Mouse (Mus musculus): ENCODE measurements around the gene Palm2. TPM values are rescaled to one million over a fixed set of nuclear protein-coding genes. Genes with fewer than 3 reads are reported as not detected.

Palm2 gene
- polyA plus RNA-seq, 2 experiments, result 2.7 to 5.3 TPM

DNA sequence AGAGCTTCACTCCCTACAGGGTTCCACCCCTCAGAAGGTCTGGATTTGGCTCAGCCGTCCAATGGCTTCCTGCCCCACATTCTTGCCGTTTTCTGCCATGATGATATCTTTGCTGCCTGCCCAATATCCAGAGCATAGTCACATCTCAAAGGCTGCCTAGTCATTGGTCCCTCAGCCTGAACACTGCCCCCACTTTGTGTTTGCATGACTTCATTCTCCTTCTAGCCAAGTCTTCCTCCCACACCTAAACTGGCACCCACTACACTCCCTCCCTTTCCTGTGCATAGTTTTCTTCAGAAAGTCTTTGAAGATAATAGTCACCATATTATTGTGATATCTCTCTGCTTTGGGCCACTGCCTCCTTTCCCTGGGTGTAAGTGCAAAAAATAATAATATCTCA lies 123.1 kb downstream of the Palm2 start:
- no peak for DNase-seq (ENCODE audit: low spot score)
- Histone ChIP-seq H3K27ac (replicated peaks; ENCODE audit: low read depth, low read length) (no peak overlapping the region), H3K4me1 (ENCODE audit: control insufficient read depth, insufficient read depth, low read length) (peaks cover 50% of the 10 kb centered on the region)

GRCm38 (mm10) chr4:57559438-57559837 lies 125.4 kb downstream of the Palm2 start:
- 88% methylated on average over 1 of the region's 1 CpGs for WGBS
- Histone ChIP-seq H3K36me3 (ENCODE audit: control insufficient read depth, insufficient read depth, low read length) (no peaks in the 10 kb centered on the region), H3K9ac (ENCODE audit: low read depth, low read length, severe bottlenecking) (no peak overlapping the region), H3K27me3 (ENCODE audit: control insufficient read depth, insufficient read depth, low read length) (no peaks in the 10 kb centered on the region), H3K4me3 (replicated peaks; ENCODE audit: low read length) (no peak overlapping the region), H3K27ac (replicated peaks; ENCODE audit: low read depth, low read length) (no peak overlapping the region), H3K4me1 (ENCODE audit: control insufficient read depth, insufficient read depth, low read length) (peaks cover 50% of the 10 kb centered on the region), H3K4me2 (replicated peaks; ENCODE audit: low read depth, low read length, severe bottlenecking) (no peak overlapping the region), H3K9me3 (ENCODE audit: control insufficient read depth, low read length) (no peaks in the 10 kb centered on the region)
- ATAC-seq (ENCODE audit: low FRiP score, low read depth) (no peak), DNase-seq (ENCODE audit: low spot score) (no peak)
- no peak for TF ChIP-seq POLR2A (IDR thresholded peaks at IDR 0.05; ENCODE audit: borderline replicate concordance, extremely low read depth, insufficient read depth, insufficient read length)

More for the DNA sequence above, 123.1 kb downstream of the Palm2 start:
- H3K4me3 ChIP-seq (replicated peaks; ENCODE audit: low read length), result no peak overlapping the region
- H3K9ac ChIP-seq (ENCODE audit: low read depth, low read length, severe bottlenecking), result no peak overlapping the region; the same call in 1 of the 2 replicates
- H3K36me3 ChIP-seq (ENCODE audit: control insufficient read depth, insufficient read depth, low read length), result no peaks in the 10 kb centered on the region
- 79% methylated on average over 2 of the region's 2 CpGs for WGBS
- H3K27me3 ChIP-seq (ENCODE audit: control insufficient read depth, insufficient read depth, low read length), result no peaks in the 10 kb centered on the region
- H3K4me2 ChIP-seq (replicated peaks; ENCODE audit: low read depth, low read length, severe bottlenecking), result no peak overlapping the region
- no peak for TF ChIP-seq POLR2A (IDR thresholded peaks at IDR 0.05; ENCODE audit: borderline replicate concordance, extremely low read depth, insufficient read depth, insufficient read length)
- H3K9me3 ChIP-seq (ENCODE audit: control insufficient read depth, low read length), result no peaks in the 10 kb centered on the region
- no peak for ATAC-seq (ENCODE audit: low FRiP score, low read depth)

GRCm38 (mm10) chr4:57560010-57560409 lies 126.0 kb downstream of the Palm2 start:
- ATAC-seq (ENCODE audit: low FRiP score, low read depth), result peak; percentile 79
- DNase-seq (ENCODE audit: low spot score), result peak; percentile 51
- no peak overlapping the region for H3K4me3 ChIP-seq (replicated peaks; ENCODE audit: low read length)
- H3K36me3 ChIP-seq (ENCODE audit: control insufficient read depth, insufficient read depth, low read length), result no peaks in the 10 kb centered on the region
- H3K4me2 ChIP-seq (replicated peaks; ENCODE audit: low read depth, low read length, severe bottlenecking), result no peak overlapping the region
- H3K27ac ChIP-seq (replicated peaks; ENCODE audit: low read depth, low read length), result no peak overlapping the region
- H3K27me3 ChIP-seq (ENCODE audit: control insufficient read depth, insufficient read depth, low read length), result no peaks in the 10 kb centered on the region
- no peaks in the 10 kb centered on the region for H3K9me3 ChIP-seq (ENCODE audit: control insufficient read depth, low read length)
- no peak for TF ChIP-seq POLR2A (IDR thresholded peaks at IDR 0.05; ENCODE audit: borderline replicate concordance, extremely low read depth, insufficient read depth, insufficient read length)
- H3K9ac ChIP-seq (ENCODE audit: low read depth, low read length, severe bottlenecking), result no peak overlapping the region
- WGBS, result 44% methylated on average over 3 of the region's 3 CpGs
- peaks cover 45% of the 10 kb centered on the region for H3K4me1 ChIP-seq (ENCODE audit: control insufficient read depth, insufficient read depth, low read length)

- ATAC-seq (ENCODE audit: low FRiP score, low read depth) (no peak), DNase-seq (ENCODE audit: low spot score) (peak; percentile 72)
- peak overlapping the region; percentile 81 for H3K27ac ChIP-seq (replicated peaks; ENCODE audit: low read depth, low read length)
- H3K9me3 ChIP-seq (ENCODE audit: control insufficient read depth, low read length), result no peaks in the 10 kb centered on the region
- peaks cover 38% of the 10 kb centered on the region for H3K4me1 ChIP-seq (ENCODE audit: control insufficient read depth, insufficient read depth, low read length)
- H3K27me3 ChIP-seq (ENCODE audit: control insufficient read depth, insufficient read depth, low read length), result no peaks in the 10 kb centered on the region
- H3K4me3 ChIP-seq (replicated peaks; ENCODE audit: low read length), result no peak overlapping the region
- no peak overlapping the region for H3K9ac ChIP-seq (ENCODE audit: low read depth, low read length, severe bottlenecking)
- no peak for TF ChIP-seq POLR2A (IDR thresholded peaks at IDR 0.05; ENCODE audit: borderline replicate concordance, extremely low read depth, insufficient read depth, insufficient read length)
- no peak overlapping the region for H3K4me2 ChIP-seq (replicated peaks; ENCODE audit: low read depth, low read length, severe bottlenecking)
- 51% methylated on average over 6 of the region's 6 CpGs for WGBS
- H3K36me3 ChIP-seq (ENCODE audit: control insufficient read depth, insufficient read depth, low read length), result no peaks in the 10 kb centered on the region
Observed at GRCm38 (mm10) chr4:57561055-57561454, 127.0 kb downstream of the Palm2 start.

DNA sequence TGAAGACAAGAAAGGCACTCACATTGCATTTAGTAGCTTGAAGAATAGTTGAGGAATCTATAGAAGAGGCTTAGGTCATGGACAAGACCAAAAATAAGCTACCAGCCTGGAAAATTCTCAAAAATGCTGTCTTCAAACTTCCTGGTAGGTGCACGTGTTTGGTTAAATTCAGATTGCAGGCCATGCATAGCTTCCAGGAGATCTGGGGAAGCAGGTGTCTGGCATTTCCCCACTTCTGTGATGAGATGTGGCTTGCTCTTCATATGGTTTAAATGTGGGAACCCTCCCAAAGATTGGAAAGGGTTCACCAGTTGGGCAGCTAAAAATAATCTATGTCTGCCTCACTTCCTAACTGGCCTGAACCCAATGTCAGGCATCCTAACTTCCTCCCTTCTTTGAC lies 131.2 kb downstream of the Palm2 start:
- Histone ChIP-seq H3K4me2 (replicated peaks; ENCODE audit: low read depth, low read length, severe bottlenecking) (no peak overlapping the region), H3K4me3 (replicated peaks; ENCODE audit: low read length) (no peak overlapping the region), H3K27ac (replicated peaks; ENCODE audit: low read depth, low read length) (no peak overlapping the region), H3K4me1 (ENCODE audit: control insufficient read depth, insufficient read depth, low read length) (peaks cover 41% of the 10 kb centered on the region), H3K9ac (ENCODE audit: low read depth, low read length, severe bottlenecking) (no peak overlapping the region), H3K27me3 (ENCODE audit: control insufficient read depth, insufficient read depth, low read length) (no peaks in the 10 kb centered on the region), H3K36me3 (ENCODE audit: control insufficient read depth, insufficient read depth, low read length) (no peaks in the 10 kb centered on the region), H3K9me3 (ENCODE audit: control insufficient read depth, low read length) (no peaks in the 10 kb centered on the region)
- no peak for TF ChIP-seq POLR2A (IDR thresholded peaks at IDR 0.05; ENCODE audit: borderline replicate concordance, extremely low read depth, insufficient read depth, insufficient read length)
- no peak for ATAC-seq (ENCODE audit: low FRiP score, low read depth)
- DNase-seq (ENCODE audit: low spot score), result no peak
- 71% methylated on average over 1 of the region's 1 CpGs for WGBS

GRCm38 (mm10) chr4:57565811-57566210 lies 131.8 kb downstream of the Palm2 start:
- Histone ChIP-seq H3K4me2 (replicated peaks; ENCODE audit: low read depth, low read length, severe bottlenecking) (no peak overlapping the region), H3K27ac (replicated peaks; ENCODE audit: low read depth, low read length) (no peak overlapping the region), H3K36me3 (ENCODE audit: control insufficient read depth, insufficient read depth, low read length) (no peaks in the 10 kb centered on the region), H3K9me3 (ENCODE audit: control insufficient read depth, low read length) (no peaks in the 10 kb centered on the region), H3K27me3 (ENCODE audit: control insufficient read depth, insufficient read depth, low read length) (no peaks in the 10 kb centered on the region), H3K4me3 (replicated peaks; ENCODE audit: low read length) (no peak overlapping the region), H3K9ac (ENCODE audit: low read depth, low read length, severe bottlenecking) (no peak overlapping the region), H3K4me1 (ENCODE audit: control insufficient read depth, insufficient read depth, low read length) (peaks cover 37% of the 10 kb centered on the region)
- ATAC-seq (ENCODE audit: low FRiP score, low read depth), result no peak
- TF ChIP-seq POLR2A (IDR thresholded peaks at IDR 0.05; ENCODE audit: borderline replicate concordance, extremely low read depth, insufficient read depth, insufficient read length), result no peak
- DNase-seq (ENCODE audit: low spot score), result no peak
- WGBS, result 64% methylated on average over 2 of the region's 2 CpGs

Measured in limb, embryonic 14.5 days (tissue).